Mouse (Mus musculus): ENCODE data around the gene Prrt3. TPM values are rescaled to one million over a fixed set of nuclear protein-coding genes. Genes with fewer than 3 reads are reported as not detected.

Gene Prrt3
- total RNA-seq (2017), result not detected in 2 replicates

GRCm38 (mm10) chr6:113501388-113502084 lies at the start of gene Prrt3:
Prrt3 (minus strand) TSS chr6:113501931.
- no peak for ATAC-seq (replicated peaks in 1 of 2; ENCODE audit: insufficient read depth in 1 of 2, low FRiP score in 2 of 2, low TSS enrichment in 1 of 2, low read depth in 1 of 2, poor library complexity in 2 of 2, severe bottlenecking in 2 of 2)

GRCm38 (mm10) chr6:113543906-113544481 lies 42.3 kb upstream of the Prrt3 start:
- ATAC-seq (replicated peaks in 1 of 2; ENCODE audit: insufficient read depth in 1 of 2, low FRiP score in 2 of 2, low TSS enrichment in 1 of 2, low read depth in 1 of 2, poor library complexity in 2 of 2, severe bottlenecking in 2 of 2), result no peak

GRCm38 (mm10) chr6:113541610-113542009 lies 39.9 kb upstream of the Prrt3 start:
- ATAC-seq (replicated peaks in 1 of 2; ENCODE audit: insufficient read depth in 1 of 2, low FRiP score in 2 of 2, low TSS enrichment in 1 of 2, low read depth in 1 of 2, poor library complexity in 2 of 2, severe bottlenecking in 2 of 2), result no peak

GRCm38 (mm10) chr6:113534886-113535285 lies 33.2 kb upstream of the Prrt3 start:
- no peak for ATAC-seq (replicated peaks in 1 of 2; ENCODE audit: insufficient read depth in 1 of 2, low FRiP score in 2 of 2, low TSS enrichment in 1 of 2, low read depth in 1 of 2, poor library complexity in 2 of 2, severe bottlenecking in 2 of 2)

- ATAC-seq (replicated peaks in 1 of 2; ENCODE audit: insufficient read depth in 1 of 2, low FRiP score in 2 of 2, low TSS enrichment in 1 of 2, low read depth in 1 of 2, poor library complexity in 2 of 2, severe bottlenecking in 2 of 2), result no peak
These were observed 30.2 kb upstream of the Prrt3 start for GRCm38 (mm10) chr6:113531840-113532404.

- peak; percentile 82 to 94 for ATAC-seq (replicated peaks in 1 of 2; ENCODE audit: insufficient read depth in 1 of 2, low FRiP score in 2 of 2, low TSS enrichment in 1 of 2, low read depth in 1 of 2, poor library complexity in 2 of 2, severe bottlenecking in 2 of 2)
These were observed 29.5 kb upstream of the Prrt3 start, which contains the start of the genes Emc3 and Fancd2 for GRCm38 (mm10) chr6:113530932-113531839. Emc3 (minus strand) TSS chr6:113531652. Fancd2 (plus strand) TSS chr6:113531682.

GRCm38 (mm10) chr6:113523420-113523819 lies 21.7 kb upstream of the Prrt3 start:
- no peak for ATAC-seq (replicated peaks in 1 of 2; ENCODE audit: insufficient read depth in 1 of 2, low FRiP score in 2 of 2, low TSS enrichment in 1 of 2, low read depth in 1 of 2, poor library complexity in 2 of 2, severe bottlenecking in 2 of 2)

GRCm38 (mm10) chr6:113522310-113522709 lies 20.6 kb upstream of the Prrt3 start:
- no peak for ATAC-seq (replicated peaks in 1 of 2; ENCODE audit: insufficient read depth in 1 of 2, low FRiP score in 2 of 2, low TSS enrichment in 1 of 2, low read depth in 1 of 2, poor library complexity in 2 of 2, severe bottlenecking in 2 of 2)

GRCm38 (mm10) chr6:113517434-113518080 lies 15.8 kb upstream of the Prrt3 start:
- ATAC-seq (replicated peaks in 1 of 2; ENCODE audit: insufficient read depth in 1 of 2, low FRiP score in 2 of 2, low TSS enrichment in 1 of 2, low read depth in 1 of 2, poor library complexity in 2 of 2, severe bottlenecking in 2 of 2), result peak; percentile 91 to 92

- no peak for ATAC-seq (replicated peaks in 1 of 2; ENCODE audit: insufficient read depth in 1 of 2, low FRiP score in 2 of 2, low TSS enrichment in 1 of 2, low read depth in 1 of 2, poor library complexity in 2 of 2, severe bottlenecking in 2 of 2)
These were observed 12.9 kb upstream of the Prrt3 start for GRCm38 (mm10) chr6:113514600-113514999.

- no peak for ATAC-seq (replicated peaks in 1 of 2; ENCODE audit: insufficient read depth in 1 of 2, low FRiP score in 2 of 2, low TSS enrichment in 1 of 2, low read depth in 1 of 2, poor library complexity in 2 of 2, severe bottlenecking in 2 of 2)
These were observed 12.2 kb upstream of the Prrt3 start for GRCm38 (mm10) chr6:113513944-113514343.

GRCm38 (mm10) chr6:113508947-113509280 lies 7.2 kb upstream of the Prrt3 start:
- ATAC-seq (replicated peaks in 1 of 2; ENCODE audit: insufficient read depth in 1 of 2, low FRiP score in 2 of 2, low TSS enrichment in 1 of 2, low read depth in 1 of 2, poor library complexity in 2 of 2, severe bottlenecking in 2 of 2), result no peak

GRCm38 (mm10) chr6:113508272-113508946 lies 6.7 kb upstream of the Prrt3 start:
- ATAC-seq (replicated peaks in 1 of 2; ENCODE audit: insufficient read depth in 1 of 2, low FRiP score in 2 of 2, low TSS enrichment in 1 of 2, low read depth in 1 of 2, poor library complexity in 2 of 2, severe bottlenecking in 2 of 2), result no peak

GRCm38 (mm10) chr6:113507130-113507529 lies 5.4 kb upstream of the Prrt3 start:
- ATAC-seq (replicated peaks in 1 of 2; ENCODE audit: insufficient read depth in 1 of 2, low FRiP score in 2 of 2, low TSS enrichment in 1 of 2, low read depth in 1 of 2, poor library complexity in 2 of 2, severe bottlenecking in 2 of 2), result no peak

- ATAC-seq (replicated peaks in 1 of 2; ENCODE audit: insufficient read depth in 1 of 2, low FRiP score in 2 of 2, low TSS enrichment in 1 of 2, low read depth in 1 of 2, poor library complexity in 2 of 2, severe bottlenecking in 2 of 2), result no peak
These were observed 4.0 kb upstream of the Prrt3 start for GRCm38 (mm10) chr6:113505689-113506088.

GRCm38 (mm10) chr6:113502801-113503200 lies 1.1 kb upstream of the Prrt3 start:
- ATAC-seq (replicated peaks in 1 of 2; ENCODE audit: insufficient read depth in 1 of 2, low FRiP score in 2 of 2, low TSS enrichment in 1 of 2, low read depth in 1 of 2, poor library complexity in 2 of 2, severe bottlenecking in 2 of 2), result no peak

GRCm38 (mm10) chr6:113499346-113499745 lies 2.4 kb downstream of the Prrt3 start:
- ATAC-seq (replicated peaks in 1 of 2; ENCODE audit: insufficient read depth in 1 of 2, low FRiP score in 2 of 2, low TSS enrichment in 1 of 2, low read depth in 1 of 2, poor library complexity in 2 of 2, severe bottlenecking in 2 of 2), result no peak
